Mouse (Mus musculus) stomach, postnatal 0 days (tissue): Measurements from ENCODE around the gene Klhl42. TPM values are rescaled to one million over a fixed set of nuclear protein-coding genes. Genes with fewer than 3 reads are reported as not detected.

ENCODE experiments used
- ATAC-seq: fragments of 200-750 bp; cut with Nextera tagmentation; 2 replicates; pipeline ENCODE4 v1.8.0; 2017; ENCODE audit not compliant: low FRiP score, low TSS enrichment
- DNase-seq: peaks from one replicate; pipeline ENCODE4 v3.0.0-alpha.2; 2016; ENCODE audit warnings: low spot score
- H3K27ac ChIP-seq: fragments of 300-500 bp; sonication (generic); replicated peaks from 2 replicates; pipeline ENCODE4 v1.5.1; 2014; ENCODE audit warnings: mild to moderate bottlenecking, control low read depth
- H3K27me3 ChIP-seq: fragments of 300-500 bp; sonication (generic); 2 replicates; pipeline ENCODE4 v1.6.1; 2014; ENCODE audit warnings: low read length; ENCODE audit not compliant: control insufficient read depth, insufficient read depth
- H3K36me3 ChIP-seq: fragments of 300-500 bp; sonication (generic); 2 replicates; pipeline ENCODE4 v1.6.1; 2014; ENCODE audit warnings: low read length, mixed read lengths; ENCODE audit not compliant: control insufficient read depth, insufficient read depth
- H3K4me1 ChIP-seq: fragments of 300-500 bp; sonication (generic); replicated peaks from 2 replicates; pipeline ENCODE4 v1.6.1; 2014; ENCODE audit warnings: antibody characterized with exemption; ENCODE audit not compliant: control insufficient read depth, insufficient read depth
- H3K4me2 ChIP-seq: fragments of 300-500 bp; sonication (generic); replicated peaks from 2 replicates; pipeline ENCODE4 v1.6.1; 2014; ENCODE audit warnings: low read depth, mild to moderate bottlenecking, control low read depth, moderate library complexity
- H3K4me3 ChIP-seq: fragments of 300-500 bp; sonication (generic); 2 replicates; pipeline ENCODE4 v1.5.1; 2014; ENCODE audit warnings: low read depth, low read length, control low read depth
- H3K9ac ChIP-seq: fragments of 300-500 bp; sonication (generic); 2 replicates; pipeline ENCODE4 v1.6.1; 2014; ENCODE audit warnings: mild to moderate bottlenecking, low read length, control low read depth, mixed read lengths
- H3K9me3 ChIP-seq: fragments of 300-500 bp; sonication (generic); 2 replicates; pipeline ENCODE4 v1.6.1; 2016; ENCODE audit warnings: low read length; ENCODE audit not compliant: control insufficient read depth
- CTCF ChIP-seq: IDR thresholded peaks from 2 replicates; pipeline ENCODE4 v1.5.1; 2016; ENCODE audit warnings: antibody characterized with exemption, low read depth, mild to moderate bottlenecking, moderate library complexity
- EP300 ChIP-seq: optimal IDR thresholded peaks from 2 replicates; pipeline ENCODE3; 2016; ENCODE audit warnings: antibody characterized with exemption
- WGBS: fragments of 180-500 bp; shearing (Covaris S2); extraction: QIAGEN DNeasy Blood & Tissue Kit; methylation state at CpG from one replicate; pipeline ENCODE4 v1.1.7; 2014; 5-methylcytosine and 5-hydroxymethylcytosine counted together
- polyA plus RNA-seq: library from polyadenylated mRNA; unstranded; fragments of >200 nt; fragmentation: Nextera tagmentation; extraction: Ambion mirVana; gene quantifications from 2 replicates; pipeline ENCODE4 v1.2.1, GENCODE M21; 2015

Klhl42 gene
- polyA plus RNA-seq, 1 experiment from 2014 or later: 4.0 TPM

DNA sequence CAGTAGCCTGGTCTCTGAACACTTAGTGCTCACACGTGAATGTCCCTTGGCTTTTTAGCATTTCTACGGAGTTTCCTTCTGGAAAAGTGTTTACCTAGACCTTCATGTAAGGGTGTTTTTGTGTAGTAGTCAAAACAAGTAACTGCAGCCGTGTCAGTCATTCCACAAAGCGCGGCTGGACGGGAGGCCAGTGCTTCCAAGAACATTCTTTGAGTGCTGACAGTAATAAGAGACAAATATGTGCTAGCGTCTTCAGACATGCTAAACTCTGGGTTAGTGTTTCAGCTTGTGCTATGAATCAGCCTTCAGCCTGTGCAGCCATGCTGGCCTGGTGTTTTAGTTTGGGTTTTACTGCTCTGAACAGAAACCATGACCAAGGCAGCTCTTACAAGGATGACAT is 28.5 kb upstream of the Klhl42 start:
- ATAC-seq: no peak
- no peak for DNase-seq
- Histone ChIP-seq H3K4me2 (no peak overlapping the region), H3K4me3 (no peak overlapping the region), H3K36me3 (peaks cover 9% of the 10 kb centered on the region), H3K9me3 (no peaks in the 10 kb centered on the region), H3K27ac (no peak overlapping the region), H3K9ac (no peak overlapping the region), H3K27me3 (no peaks in the 10 kb centered on the region), H3K4me1 (no peaks in the 10 kb centered on the region)
- WGBS: 72% methylated on average over 7 of the region's 7 CpGs
- no peak for TF ChIP-seq EP300

DNA sequence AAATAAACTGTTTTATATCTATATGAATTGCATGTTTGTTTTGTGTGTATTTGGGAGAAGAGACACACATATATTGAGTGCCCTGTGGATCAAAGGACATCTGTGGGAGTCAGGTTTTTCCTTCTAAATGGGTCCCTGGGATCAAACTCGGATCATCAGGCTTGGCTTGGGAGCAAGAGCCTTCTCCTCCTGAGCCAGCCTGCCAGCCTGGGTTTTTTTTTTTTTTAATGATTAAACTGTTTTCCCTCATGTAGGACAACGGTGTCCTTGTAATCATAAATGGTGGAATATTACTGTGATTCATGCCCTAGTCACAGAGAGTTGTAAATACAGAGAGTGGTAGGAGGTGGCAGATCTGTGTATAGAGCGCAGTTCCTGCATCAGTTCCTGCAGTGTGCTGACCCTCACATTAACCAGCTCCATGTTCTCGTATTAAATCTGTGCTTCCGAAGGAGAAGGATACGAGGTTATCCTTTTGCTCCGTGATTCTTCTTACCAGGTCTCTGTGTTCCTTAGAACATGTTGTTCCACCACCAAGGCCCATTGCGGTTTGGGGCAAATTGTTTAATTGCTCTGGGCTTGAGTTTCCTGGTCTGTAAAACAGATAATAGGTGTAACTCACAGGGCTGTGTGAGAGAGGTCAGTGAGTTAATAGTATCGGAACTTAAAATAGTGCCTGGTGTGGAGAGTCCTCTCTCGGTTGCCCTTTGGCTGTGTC is 26.8 kb upstream of the Klhl42 start:
- TF ChIP-seq EP300 (no peak), CTCF (no peak)
- WGBS: 87% methylated on average over 10 of the region's 10 CpGs
- no peaks in the 10 kb centered on the region for H3K4me1 ChIP-seq
- no peak for ATAC-seq
- H3K4me3 ChIP-seq: no peak overlapping the region
- H3K9ac ChIP-seq: no peak overlapping the region
- peaks cover 7% of the 10 kb centered on the region for H3K36me3 ChIP-seq
- DNase-seq: no peak
- H3K9me3 ChIP-seq: no peaks in the 10 kb centered on the region
- no peaks in the 10 kb centered on the region for H3K27me3 ChIP-seq
- no peak overlapping the region for H3K27ac ChIP-seq
- H3K4me2 ChIP-seq: no peak overlapping the region

DNA sequence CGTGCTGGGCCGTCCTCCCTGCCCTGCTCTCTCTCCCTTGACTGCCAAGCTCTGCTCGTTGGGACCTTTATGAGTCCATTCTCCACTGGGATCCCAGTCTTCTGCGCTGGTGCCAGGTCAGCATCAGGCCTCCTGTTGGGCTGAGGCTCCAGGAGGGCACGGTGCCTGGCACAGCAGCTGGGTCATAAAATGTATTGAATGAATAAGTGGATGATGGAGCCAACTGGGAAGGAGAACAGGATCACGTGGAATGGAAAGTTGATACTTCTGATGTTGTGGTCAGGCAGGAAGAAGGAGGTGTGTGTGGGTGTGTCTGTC is 26.3 kb upstream of the Klhl42 start:
- H3K9me3 ChIP-seq: no peaks in the 10 kb centered on the region
- WGBS: 91% methylated on average over 6 of the region's 6 CpGs
- H3K27ac ChIP-seq: no peak overlapping the region
- no peak for TF ChIP-seq EP300
- TF ChIP-seq CTCF: no peak
- no peak overlapping the region for H3K9ac ChIP-seq
- H3K4me2 ChIP-seq: no peak overlapping the region
- no peak overlapping the region for H3K4me3 ChIP-seq
- H3K36me3 ChIP-seq: peaks cover 7% of the 10 kb centered on the region
- no peaks in the 10 kb centered on the region for H3K4me1 ChIP-seq
- H3K27me3 ChIP-seq: no peaks in the 10 kb centered on the region
- ATAC-seq (no peak), DNase-seq (no peak)

DNA sequence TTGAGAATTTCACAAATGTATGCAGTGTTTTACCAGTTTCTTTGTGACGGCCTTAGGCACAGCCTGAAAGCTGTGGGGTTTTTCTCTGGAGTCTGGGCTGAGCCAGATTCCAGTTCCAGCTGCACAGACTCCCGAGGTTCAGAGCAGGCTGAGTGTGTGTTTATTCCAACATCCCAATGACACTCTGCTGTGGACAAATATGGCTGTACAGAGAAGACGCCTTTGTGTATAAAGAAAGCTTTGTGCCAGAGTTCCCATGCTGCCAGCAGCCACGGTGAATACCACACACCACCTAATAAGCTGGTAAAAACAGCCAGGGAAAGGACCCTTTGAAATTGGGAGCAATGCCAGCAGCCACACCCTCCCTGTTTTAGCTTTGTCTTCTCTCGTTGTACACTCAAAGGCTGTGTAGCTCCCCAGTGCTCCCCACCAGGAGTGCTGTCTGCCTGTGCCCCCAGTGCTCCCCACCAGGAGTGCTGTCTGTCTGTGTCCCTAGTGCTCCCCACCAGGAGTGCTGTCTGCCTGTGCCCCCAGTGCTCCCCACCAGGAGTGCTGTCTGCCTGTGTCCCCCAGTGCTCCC is 15.3 kb upstream of the Klhl42 start:
- H3K9me3 ChIP-seq: no peaks in the 10 kb centered on the region
- H3K27ac ChIP-seq: peak overlapping the region; percentile 78
- H3K27me3 ChIP-seq: no peaks in the 10 kb centered on the region
- H3K4me1 ChIP-seq: no peaks in the 10 kb centered on the region
- no peak for DNase-seq
- 21% methylated on average over 5 of the region's 5 CpGs for WGBS
- no peak overlapping the region for H3K4me3 ChIP-seq
- H3K4me2 ChIP-seq: no peak overlapping the region
- TF ChIP-seq EP300 (no peak), CTCF (peak; percentile 27; the same call in 1 of the 2 replicates)
- H3K36me3 ChIP-seq: no peaks in the 10 kb centered on the region
- H3K9ac ChIP-seq: no peak overlapping the region
- peak; percentile 80; the same call in 1 of the 2 replicates for ATAC-seq

DNA sequence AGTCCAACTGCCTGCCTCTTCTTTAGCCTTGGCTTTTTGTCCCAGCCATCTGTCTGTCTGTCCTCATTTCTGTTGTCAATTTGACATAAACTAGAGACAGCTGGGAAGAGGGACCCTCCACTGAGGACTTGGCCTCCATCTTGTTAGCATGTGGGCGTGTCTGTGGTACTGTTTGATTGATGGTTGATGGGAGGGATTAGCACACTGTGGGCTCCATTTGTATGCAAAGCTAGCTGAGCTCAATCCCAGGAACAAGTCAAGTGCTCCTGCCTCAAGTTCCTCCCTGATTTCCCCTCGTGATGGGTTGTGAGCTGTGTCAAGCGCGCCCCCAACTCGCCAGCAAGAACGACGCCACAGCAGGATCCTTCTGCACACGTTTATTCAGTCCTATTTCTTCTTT is 14.3 kb upstream of the Klhl42 start:
- Histone ChIP-seq H3K36me3 (no peaks in the 10 kb centered on the region), H3K9me3 (no peaks in the 10 kb centered on the region), H3K9ac (no peak overlapping the region), H3K4me3 (no peak overlapping the region), H3K4me1 (no peaks in the 10 kb centered on the region), H3K27me3 (no peaks in the 10 kb centered on the region), H3K4me2 (no peak overlapping the region), H3K27ac (no peak overlapping the region)
- ATAC-seq: no peak
- 80% methylated on average over 8 of the region's 8 CpGs for WGBS
- no peak for TF ChIP-seq EP300
- no peak for TF ChIP-seq CTCF
- DNase-seq: no peak

DNA sequence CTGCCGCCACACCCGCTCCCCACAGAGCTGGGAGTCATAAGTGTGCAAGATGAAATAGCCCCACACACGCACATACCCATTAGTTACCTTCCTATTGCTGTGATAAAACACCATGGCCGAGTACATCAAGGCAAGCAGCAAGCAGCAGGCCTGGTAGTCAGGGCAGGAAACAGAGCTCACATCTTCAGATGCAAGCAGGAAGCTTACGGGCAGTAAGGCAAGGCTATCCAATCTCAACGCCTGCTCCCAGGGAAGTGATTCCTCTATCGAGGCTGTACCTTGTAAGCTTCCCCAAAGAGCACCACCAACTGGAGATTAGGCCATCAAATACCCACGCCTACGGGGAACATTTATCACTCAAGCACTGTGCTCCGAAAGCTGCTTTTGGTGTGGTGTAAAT is 11.3 kb upstream of the Klhl42 start:
- no peak for ATAC-seq
- no peaks in the 10 kb centered on the region for H3K36me3 ChIP-seq
- H3K27me3 ChIP-seq: no peaks in the 10 kb centered on the region
- no peak overlapping the region for H3K4me2 ChIP-seq
- no peak overlapping the region for H3K9ac ChIP-seq
- WGBS: 90% methylated on average over 10 of the region's 10 CpGs
- no peak overlapping the region for H3K4me3 ChIP-seq
- no peaks in the 10 kb centered on the region for H3K9me3 ChIP-seq
- no peak for DNase-seq
- no peaks in the 10 kb centered on the region for H3K4me1 ChIP-seq
- no peak for TF ChIP-seq EP300
- TF ChIP-seq CTCF: no peak
- no peak overlapping the region for H3K27ac ChIP-seq
